Comparison of ENCODE assay signal across 17 mouse cellular contexts in the genomic region with DNA sequence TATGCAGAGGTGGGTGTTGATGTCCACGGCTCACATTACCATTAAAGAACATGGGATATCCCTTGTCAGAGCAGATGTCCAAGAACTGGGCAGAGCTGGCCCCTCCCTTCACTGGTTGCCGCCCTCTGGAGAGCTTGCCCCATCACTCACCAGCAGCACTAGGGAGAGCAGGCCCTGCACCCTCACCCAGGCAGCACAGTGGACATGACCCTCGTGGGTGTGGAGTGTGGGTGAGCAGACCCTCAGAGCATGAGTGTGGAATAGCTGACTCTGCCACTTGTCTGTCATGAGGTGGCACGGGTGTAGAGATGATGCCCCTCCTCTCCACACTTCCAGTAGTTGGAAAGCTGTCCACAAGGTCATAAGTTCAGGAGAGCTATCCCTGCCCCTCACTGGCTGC. TPM values are rescaled to one million over a fixed set of nuclear protein-coding genes. Genes with fewer than 3 reads are reported as not detected.
"Had no signal": no experiment of that assay in that cellular context is flagged by ENCODE, and none has a peak within 500 bp of the region (broad histone marks: within the 10 kb centered on the region; RNA-seq: fewer than 3 reads in every experiment).

No protein-coding gene starts in this region.

- ATAC-seq: inflammation-experienced regulatory T-cells, adult 6 months; intestine, postnatal 0 days; midbrain, embryonic 15.5 days had no signal

- H3K9me3 ChIP-seq: limb, embryonic 13.5 days; liver, embryonic 15.5 days; midbrain, embryonic 15.5 days; neural tube, embryonic 12.5 days; stomach, embryonic 15.5 days had no signal

- DNase-seq: kidney, adult 9 months; kidney, postnatal 25 days; lung, embryonic 14.5 days; right cerebral cortex, postnatal 4 days; spleen, adult 18-20 months; thymus, postnatal 36 days had no signal

- H3K4me3 ChIP-seq: limb, embryonic 13.5 days; liver, embryonic 15.5 days; midbrain, embryonic 15.5 days; neural tube, embryonic 12.5 days; stomach, embryonic 15.5 days had no signal

- H3K27ac ChIP-seq: limb, embryonic 13.5 days; liver, embryonic 15.5 days; midbrain, embryonic 15.5 days; neural tube, embryonic 12.5 days; stomach, embryonic 15.5 days had no signal

- H3K9ac ChIP-seq: limb, embryonic 13.5 days; liver, embryonic 15.5 days; lung, embryonic 14.5 days; midbrain, embryonic 15.5 days; neural tube, embryonic 12.5 days; stomach, embryonic 15.5 days had no signal

- H3K36me3 ChIP-seq: limb, embryonic 13.5 days; liver, embryonic 15.5 days; midbrain, embryonic 15.5 days; neural tube, embryonic 12.5 days; stomach, embryonic 15.5 days had no signal

- H3K4me2 ChIP-seq: limb, embryonic 13.5 days; liver, embryonic 15.5 days; lung, embryonic 14.5 days; midbrain, embryonic 11.5 days; midbrain, embryonic 15.5 days; neural tube, embryonic 12.5 days; stomach, embryonic 15.5 days had no signal

RNA-seq across cellular contexts. Expression of gene Trp73, which starts 5.2 kb away (rescaled TPM):
- total RNA-seq: megakaryocyte progenitor cell, adult 5-6 weeks; monocyte, adult 5-6 weeks; neutrophil, adult 5-6 weeks had no signal
- polyA plus RNA-seq: liver, embryonic 15.5 days had no signal

RNA-seq across cellular contexts. Expression of gene Megf6, which starts 35.7 kb away (rescaled TPM):
- total RNA-seq: monocyte, adult 5-6 weeks; neutrophil, adult 5-6 weeks had no signal
- polyA plus RNA-seq: inflammation-experienced regulatory T-cells, adult 6 months had no signal
